Mouse (Mus musculus) embryonic facial prominence, embryonic 10.5 days (tissue): ENCODE results near the gene Slc6a6. TPM values are rescaled to one million over a fixed set of nuclear protein-coding genes. Genes with fewer than 3 reads are reported as not detected.

Experiments
- DNase-seq: peaks from one replicate; pipeline ENCODE4 v3.0.0-alpha.2; 2017; ENCODE audit warnings: low spot score
- H3K27ac ChIP-seq: fragments of 300-500 bp; sonication (generic); replicated peaks from 2 replicates; pipeline ENCODE4 v1.5.1; 2016; ENCODE audit warnings: mild to moderate bottlenecking
- H3K27me3 ChIP-seq: fragments of 300-500 bp; sonication (generic); replicated peaks from 2 replicates; pipeline ENCODE4 v1.6.1; 2016; ENCODE audit warnings: low read depth, mild to moderate bottlenecking; ENCODE audit not compliant: poor library complexity, severe bottlenecking
- H3K36me3 ChIP-seq: fragments of 300-500 bp; sonication (generic); replicated peaks from 2 replicates; pipeline ENCODE4 v1.6.1; 2016; ENCODE audit warnings: mild to moderate bottlenecking, moderate library complexity
- H3K4me1 ChIP-seq: fragments of 300-500 bp; sonication (generic); 2 replicates; pipeline ENCODE4 v1.6.1; 2016
- H3K4me3 ChIP-seq: fragments of 300-500 bp; sonication (generic); 2 replicates; pipeline ENCODE4 v1.5.1; 2016; ENCODE audit warnings: mild to moderate bottlenecking, moderate library complexity
- H3K9me3 ChIP-seq: fragments of 300-500 bp; sonication (generic); 2 replicates; pipeline ENCODE4 v1.6.1; 2016; ENCODE audit warnings: mild to moderate bottlenecking
- WGBS: fragments of 180-500 bp; shearing (Covaris S2); methylation state at CpG from one replicate; pipeline ENCODE4 v1.1.7; 2016; 5-methylcytosine and 5-hydroxymethylcytosine counted together
- polyA plus RNA-seq: library from polyadenylated mRNA; unstranded; fragments of >200 nt; fragmentation: Nextera tagmentation; extraction: Ambion mirVana; gene quantifications from 2 replicates; pipeline ENCODE4 v1.2.1, GENCODE M21; 2016

The Slc6a6 gene
- polyA plus RNA-seq, 1 experiment from 2014 or later = 55.5 TPM

DNA sequence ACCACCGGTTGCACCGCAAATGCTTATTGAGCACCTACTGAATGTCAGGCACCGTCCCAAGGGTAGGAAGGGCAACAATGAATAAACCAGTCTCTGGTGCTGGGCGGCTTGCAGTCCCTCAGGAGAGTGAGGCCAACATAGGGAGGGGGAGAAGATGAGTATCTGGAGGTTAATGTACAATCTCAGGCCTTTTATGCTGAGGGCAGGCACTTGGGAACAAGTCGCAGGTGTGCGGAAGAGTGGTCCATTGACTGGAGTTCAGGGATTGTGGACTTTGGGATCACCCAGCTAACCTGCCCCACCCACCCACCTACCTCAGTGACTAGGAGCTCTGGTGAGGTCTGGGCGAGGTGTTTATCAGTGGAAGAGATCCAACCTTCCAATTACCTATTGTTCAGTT is 6.8 kb downstream of the Slc6a6 start:
- Histone ChIP-seq H3K9me3 (no peaks in the 10 kb centered on the region), H3K36me3 (peaks cover 30% of the 10 kb centered on the region), H3K27ac (no peak overlapping the region), H3K27me3 (no peaks in the 10 kb centered on the region), H3K4me3 (no peak overlapping the region), H3K4me1 (peaks cover 45% of the 10 kb centered on the region)
- DNase-seq = no peak
- WGBS = 90% methylated on average over 7 of the region's 7 CpGs

DNA sequence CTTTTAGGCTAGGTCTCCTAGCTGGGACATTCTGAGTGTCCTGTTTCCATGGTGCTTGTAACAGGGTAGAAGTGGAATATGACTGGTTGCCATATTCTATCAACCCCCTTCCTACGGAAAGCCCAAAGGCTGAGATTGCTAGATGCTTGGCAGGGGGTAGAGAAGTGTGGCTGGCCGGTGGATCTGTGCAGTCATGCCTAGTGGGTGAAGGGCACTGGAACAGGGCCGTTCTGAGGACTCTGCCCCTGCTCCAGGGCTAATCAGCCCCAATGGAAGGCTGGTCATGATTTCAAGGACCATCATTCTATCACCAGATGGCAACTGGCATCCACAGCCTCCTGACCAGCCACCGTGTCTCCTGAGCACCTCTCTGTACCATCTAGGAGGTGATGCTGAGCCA is 7.7 kb downstream of the Slc6a6 start:
- whole genome bisulfite sequencing = 95% methylated on average over 4 of the region's 4 CpGs
- Histone ChIP-seq H3K27ac (no peak overlapping the region), H3K36me3 (peaks cover 30% of the 10 kb centered on the region), H3K4me3 (no peak overlapping the region), H3K9me3 (no peaks in the 10 kb centered on the region), H3K27me3 (no peaks in the 10 kb centered on the region), H3K4me1 (peaks cover 35% of the 10 kb centered on the region)
- no peak for DNase-seq

DNA sequence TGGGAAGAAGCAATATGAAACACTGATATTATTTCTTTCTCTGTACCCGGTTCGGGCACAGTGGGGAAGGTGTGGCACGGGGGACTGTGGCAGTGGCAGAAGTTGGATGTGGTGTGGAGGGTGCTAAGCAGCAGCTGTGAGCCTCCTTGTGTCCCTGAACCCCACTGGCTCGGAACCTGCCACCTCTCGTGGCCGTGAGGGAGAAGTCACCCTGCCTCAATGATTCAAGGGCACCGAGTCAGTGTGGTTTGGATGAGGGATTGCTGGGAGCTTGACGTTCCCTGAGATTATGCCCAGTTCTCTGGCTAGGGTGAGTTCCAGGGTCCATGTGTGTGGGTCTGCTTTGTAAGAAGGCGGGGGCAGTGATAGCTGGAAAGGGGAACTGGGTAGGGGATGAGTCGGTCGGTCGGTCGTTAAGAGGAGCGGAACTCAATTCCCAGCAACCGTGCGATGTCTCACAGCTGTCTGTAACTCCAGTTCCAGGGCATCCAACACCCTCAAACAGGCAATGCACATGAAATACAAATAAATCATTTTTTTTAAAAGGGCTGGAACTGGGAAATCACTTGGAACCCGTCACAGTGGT is 9.5 kb downstream of the Slc6a6 start:
- H3K27me3 ChIP-seq = no peaks in the 10 kb centered on the region
- H3K27ac ChIP-seq = no peak overlapping the region

DNA sequence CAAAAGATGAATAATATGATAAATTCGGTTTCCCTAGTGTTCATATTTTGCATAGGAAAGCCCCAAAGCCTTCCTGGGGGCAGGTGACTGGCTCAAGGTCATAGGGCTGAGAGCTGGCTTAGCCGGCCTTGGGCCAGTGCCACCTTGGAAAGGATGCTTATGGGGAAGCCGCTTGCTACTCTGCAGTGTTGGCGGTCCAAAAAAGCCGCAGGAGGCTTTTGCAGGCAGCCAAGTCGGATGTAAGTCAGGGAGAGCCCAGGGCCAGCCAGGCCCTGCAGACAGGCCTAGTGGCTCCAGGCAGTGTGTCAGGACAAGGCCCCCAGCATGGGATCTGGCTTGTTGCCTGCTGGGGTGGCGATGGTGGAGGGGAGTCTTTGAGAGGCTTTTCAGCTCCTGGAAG is 10.8 kb downstream of the Slc6a6 start:
- 66% methylated on average over 7 of the region's 7 CpGs for WGBS
- H3K9me3 ChIP-seq = no peaks in the 10 kb centered on the region
- no peak overlapping the region for H3K27ac ChIP-seq
- DNase-seq = no peak
- peaks cover 52% of the 10 kb centered on the region for H3K36me3 ChIP-seq
- H3K4me1 ChIP-seq = peaks cover 33% of the 10 kb centered on the region
- H3K4me3 ChIP-seq = no peak overlapping the region
- no peaks in the 10 kb centered on the region for H3K27me3 ChIP-seq

More for the DNA sequence above, 9.5 kb downstream of the Slc6a6 start:
- WGBS = 88% methylated on average over 17 of the region's 17 CpGs
- Histone ChIP-seq H3K4me1 (peaks cover 33% of the 10 kb centered on the region), H3K4me3 (no peak overlapping the region), H3K36me3 (peaks cover 41% of the 10 kb centered on the region), H3K9me3 (no peaks in the 10 kb centered on the region)
- no peak for DNase-seq

DNA sequence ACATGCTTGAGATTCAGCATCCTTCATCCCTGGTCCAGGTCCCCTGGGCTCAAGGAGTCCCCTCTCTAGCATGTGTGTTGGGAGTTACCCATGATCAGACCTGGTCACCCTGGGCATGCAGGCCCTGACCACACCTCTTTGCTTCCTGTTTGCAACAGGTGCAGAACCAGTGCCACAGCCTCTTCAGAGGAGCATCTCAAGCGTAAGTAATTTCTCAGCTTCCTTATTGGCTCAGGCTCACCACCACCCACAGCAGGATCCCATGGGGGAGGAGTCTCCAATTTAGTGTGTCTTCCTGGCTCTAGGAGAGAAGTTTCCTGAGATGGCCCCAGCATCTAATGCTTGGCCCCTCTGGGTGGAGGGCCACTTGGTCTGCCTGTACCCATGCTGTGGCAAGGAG is 15.0 kb downstream of the Slc6a6 start:
- 69% methylated on average over 1 of the region's 1 CpGs for WGBS
- Histone ChIP-seq H3K36me3 (peaks cover 67% of the 10 kb centered on the region), H3K4me3 (no peak overlapping the region)

DNA sequence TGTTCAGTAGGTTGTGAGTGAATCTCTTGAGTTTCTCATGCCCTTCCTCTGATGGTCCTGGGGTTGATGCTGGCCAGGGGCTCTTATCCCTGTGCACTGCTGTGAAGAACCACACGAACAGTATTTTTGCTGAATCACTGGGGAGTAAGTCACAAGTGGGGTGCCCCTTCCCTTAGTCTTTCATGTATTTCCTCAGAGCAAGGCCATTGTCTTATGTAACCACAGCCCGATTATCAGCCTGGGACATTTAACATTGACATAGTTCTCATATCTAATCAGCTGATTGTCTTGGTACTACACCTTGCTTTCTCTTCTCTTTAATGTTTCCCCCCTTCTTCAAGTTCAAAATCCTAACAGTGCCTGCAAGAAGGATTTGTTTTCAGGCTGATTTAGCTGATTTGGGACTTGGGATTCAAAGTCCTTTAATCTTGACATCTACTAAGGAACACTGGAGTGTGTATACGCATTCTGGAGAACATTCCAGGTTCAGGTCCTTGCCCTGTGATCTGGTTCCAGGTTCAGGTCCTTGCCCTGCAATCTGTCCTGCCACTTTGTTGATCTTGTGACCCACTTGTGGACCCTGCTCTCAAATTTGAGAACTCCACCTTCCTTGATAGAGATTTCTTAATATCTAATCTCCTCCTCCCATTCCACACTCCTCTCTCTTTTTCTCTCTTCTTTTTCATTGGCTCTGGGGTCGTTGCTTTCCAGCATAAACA is 15.8 kb downstream of the Slc6a6 start:
- Histone ChIP-seq H3K9me3 (no peaks in the 10 kb centered on the region), H3K36me3 (peaks cover 75% of the 10 kb centered on the region), H3K27ac (no peak overlapping the region), H3K4me1 (peaks cover 22% of the 10 kb centered on the region), H3K27me3 (no peaks in the 10 kb centered on the region), H3K4me3 (no peak overlapping the region)
- 90% methylated on average over 4 of the region's 4 CpGs for WGBS
- no peak for DNase-seq

More for the DNA sequence above, 15.0 kb downstream of the Slc6a6 start:
- Histone ChIP-seq H3K4me1 (peaks cover 25% of the 10 kb centered on the region), H3K9me3 (no peaks in the 10 kb centered on the region), H3K27ac (no peak overlapping the region), H3K27me3 (no peaks in the 10 kb centered on the region)
- no peak for DNase-seq

DNA sequence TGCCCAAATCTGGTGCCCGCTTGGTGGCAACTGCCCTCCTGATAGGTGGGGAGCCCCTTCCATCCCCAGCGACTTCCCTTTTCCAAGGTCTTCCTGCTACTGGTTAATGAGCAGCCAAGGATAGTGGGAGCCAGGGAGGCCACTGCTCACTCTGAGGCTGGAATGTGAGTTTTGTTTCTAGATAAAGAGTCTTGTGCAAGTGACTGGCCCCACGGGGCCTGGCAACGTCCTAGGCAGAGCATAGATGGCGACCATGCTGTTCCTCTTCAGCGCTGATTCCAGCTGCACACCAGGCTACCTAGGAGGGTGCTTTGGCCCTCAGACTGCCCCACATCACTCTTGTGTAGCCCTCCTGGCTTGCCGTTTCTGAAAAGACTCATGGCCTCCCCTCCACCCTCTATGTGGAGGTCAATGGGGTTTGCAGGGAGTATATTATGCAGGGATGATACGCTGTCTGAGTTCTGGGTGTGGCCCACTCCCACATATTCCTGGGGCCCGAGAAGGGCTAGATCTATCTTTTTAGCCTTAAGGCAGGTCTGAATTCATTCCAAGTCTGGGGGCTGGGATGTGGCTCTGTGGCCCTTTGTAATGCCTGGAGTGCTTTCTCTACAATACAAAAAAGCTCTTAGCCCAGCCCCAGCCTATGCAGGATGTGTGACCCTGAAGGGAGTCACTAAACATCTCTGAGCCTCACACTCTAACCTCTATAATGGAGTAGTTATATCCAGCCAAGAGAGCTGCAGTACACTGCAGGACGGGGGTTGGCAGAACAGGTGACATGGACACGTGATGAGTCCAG is 17.2 kb downstream of the Slc6a6 start:
- no peaks in the 10 kb centered on the region for H3K27me3 ChIP-seq
- no peak overlapping the region for H3K4me3 ChIP-seq
- DNase-seq = no peak
- peaks cover 29% of the 10 kb centered on the region for H3K4me1 ChIP-seq
- H3K9me3 ChIP-seq = no peaks in the 10 kb centered on the region
- no peak overlapping the region for H3K27ac ChIP-seq
- peaks cover 86% of the 10 kb centered on the region for H3K36me3 ChIP-seq
- 81% methylated on average over 11 of the region's 11 CpGs for WGBS

DNA sequence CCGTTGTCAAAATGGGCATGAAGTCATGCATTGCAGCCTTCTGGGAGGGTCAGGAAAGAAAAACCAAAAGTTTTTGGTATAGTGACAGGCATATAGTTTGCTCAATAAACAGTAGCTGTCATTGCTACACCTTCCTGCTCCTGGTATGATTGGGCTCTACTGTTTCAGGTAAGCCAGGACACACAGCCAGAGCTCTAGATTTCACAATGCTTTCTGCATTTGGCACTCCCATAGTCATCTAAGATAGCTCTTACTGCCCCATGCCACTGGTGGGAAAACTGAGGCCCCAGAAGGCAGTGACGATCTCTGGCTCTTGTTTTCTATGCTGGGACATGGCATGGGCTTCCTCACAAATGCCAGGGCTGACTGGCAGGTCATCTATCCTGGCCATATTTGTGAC is 19.6 kb downstream of the Slc6a6 start:
- Histone ChIP-seq H3K4me1 (peaks cover 41% of the 10 kb centered on the region), H3K27ac (no peak overlapping the region), H3K36me3 (peaks cover 92% of the 10 kb centered on the region), H3K27me3 (no peaks in the 10 kb centered on the region), H3K4me3 (no peak overlapping the region), H3K9me3 (no peaks in the 10 kb centered on the region)
- 88% methylated on average over 2 of the region's 2 CpGs for WGBS
- no peak for DNase-seq

DNA sequence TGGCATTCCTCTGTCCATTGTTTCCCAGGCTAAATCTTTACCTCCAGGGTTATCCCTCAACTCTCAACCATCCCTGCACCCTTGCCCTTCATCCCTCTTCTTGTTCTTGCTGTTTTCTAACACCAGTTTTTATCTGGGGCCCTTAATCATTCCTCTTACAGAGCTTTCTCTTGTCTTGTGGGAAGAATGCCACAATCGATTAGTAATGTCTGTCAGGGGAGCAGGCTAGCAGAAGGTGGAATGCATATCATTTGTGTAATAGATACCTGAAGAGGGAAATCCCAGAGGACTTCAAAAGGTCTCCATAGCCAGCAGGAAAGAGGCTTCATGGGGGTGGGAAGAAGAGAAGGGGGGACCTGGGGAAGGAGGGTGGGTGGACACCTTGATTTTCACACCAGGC is 20.6 kb downstream of the Slc6a6 start:
- H3K4me3 ChIP-seq = no peak overlapping the region
- H3K27me3 ChIP-seq = no peaks in the 10 kb centered on the region
- WGBS = 92% methylated on average over 1 of the region's 1 CpGs
- H3K36me3 ChIP-seq = peaks cover 89% of the 10 kb centered on the region
- H3K4me1 ChIP-seq = peaks cover 38% of the 10 kb centered on the region
- no peak overlapping the region for H3K27ac ChIP-seq
- H3K9me3 ChIP-seq = no peaks in the 10 kb centered on the region
- no peak for DNase-seq

DNA sequence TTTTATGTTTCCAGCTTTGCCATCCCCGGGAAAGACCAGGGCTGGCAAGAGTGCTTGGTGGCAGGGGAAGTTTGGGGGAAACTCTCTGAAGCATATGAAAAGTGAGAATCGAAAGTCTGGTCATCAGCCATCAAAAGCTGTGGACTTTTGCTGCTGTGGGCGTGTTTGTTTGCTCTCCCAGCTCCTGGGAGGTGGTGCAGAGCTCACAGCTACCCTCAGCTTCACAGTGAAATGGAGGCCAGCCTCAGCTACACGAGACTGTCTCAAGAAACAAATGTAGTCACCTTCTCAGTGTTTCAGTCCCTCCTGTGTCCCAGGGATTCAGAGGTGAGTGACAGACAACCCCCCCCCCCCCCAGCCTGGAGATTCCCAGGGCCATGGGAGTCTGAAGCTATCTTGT is 21.8 kb downstream of the Slc6a6 start:
- DNase-seq = no peak
- Histone ChIP-seq H3K27ac (peak overlapping the region; percentile 51), H3K4me1 (peaks cover 49% of the 10 kb centered on the region), H3K4me3 (no peak overlapping the region), H3K9me3 (no peaks in the 10 kb centered on the region), H3K36me3 (peaks cover 77% of the 10 kb centered on the region), H3K27me3 (no peaks in the 10 kb centered on the region)
- 75% methylated on average over 4 of the region's 4 CpGs for WGBS

DNA sequence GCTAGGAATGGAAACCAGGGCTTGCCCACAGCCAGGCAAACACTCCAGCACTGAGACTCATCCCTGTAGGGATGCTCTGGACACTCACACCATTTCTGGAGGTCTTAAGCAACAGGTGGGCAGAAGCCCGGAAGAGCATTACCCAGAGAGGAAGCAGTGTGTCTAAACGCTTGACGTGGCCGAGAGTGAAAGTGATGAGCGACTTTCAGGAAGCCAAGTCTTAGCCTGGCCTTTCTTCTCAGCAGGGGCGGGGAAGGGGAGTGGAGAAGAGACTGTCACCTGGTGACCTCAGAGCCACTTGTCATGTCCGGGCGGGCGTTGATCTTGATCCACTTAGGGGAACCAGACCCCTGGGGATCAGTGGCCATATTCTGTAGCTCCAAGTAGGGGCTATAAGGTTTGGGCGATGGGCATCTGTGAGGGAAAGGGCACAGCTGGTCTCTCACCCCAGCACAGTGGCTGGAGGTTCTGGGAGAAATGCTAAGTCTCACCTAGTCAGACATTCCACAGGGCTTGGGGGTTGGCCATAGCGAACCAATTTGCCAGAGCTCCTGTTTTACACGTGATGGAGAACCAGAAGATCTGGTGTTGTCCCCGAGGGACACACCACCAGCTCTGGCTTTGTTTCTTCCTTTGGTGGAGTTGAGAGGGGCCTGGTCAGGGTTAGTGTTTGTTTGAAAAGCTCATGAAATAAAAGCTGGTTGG is 22.4 kb downstream of the Slc6a6 start:
- Histone ChIP-seq H3K9me3 (no peaks in the 10 kb centered on the region), H3K4me1 (peaks cover 55% of the 10 kb centered on the region), H3K36me3 (peaks cover 73% of the 10 kb centered on the region), H3K4me3 (no peak overlapping the region), H3K27me3 (no peaks in the 10 kb centered on the region), H3K27ac (peak overlapping the region; percentile 51)
- DNase-seq = peak; percentile 45
- WGBS = 74% methylated on average over 13 of the region's 13 CpGs

DNA sequence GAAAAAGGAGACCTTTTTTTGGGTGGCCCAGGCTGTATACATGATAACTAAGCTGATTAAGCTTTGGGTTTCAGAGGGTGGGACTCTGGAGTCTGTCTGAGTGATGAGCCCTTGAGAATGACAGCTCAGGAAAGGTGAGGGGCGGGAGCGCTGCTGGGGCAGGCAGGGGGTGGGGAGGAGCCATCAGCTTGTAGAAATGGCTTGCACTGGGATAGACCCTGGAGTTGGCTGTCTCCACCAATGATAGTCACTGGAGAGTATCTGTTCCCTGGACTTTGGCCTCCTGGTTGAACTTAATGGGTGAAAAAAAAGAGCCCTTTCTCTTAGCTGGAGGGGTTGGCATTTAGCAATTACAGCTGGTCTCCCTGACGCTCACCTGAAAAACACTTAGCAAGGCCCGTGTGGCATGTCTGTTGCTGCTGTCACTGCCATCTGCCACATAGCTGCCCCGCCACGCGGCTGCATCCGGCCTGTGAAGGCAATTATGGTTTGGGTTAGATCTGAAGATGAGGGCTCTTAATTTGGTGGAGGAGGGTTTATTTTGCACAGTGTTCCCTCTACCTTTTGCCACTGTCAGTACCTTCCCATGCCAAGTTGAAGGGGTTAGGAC is 23.5 kb downstream of the Slc6a6 start:
- no peaks in the 10 kb centered on the region for H3K27me3 ChIP-seq
- no peak overlapping the region for H3K4me3 ChIP-seq
- H3K9me3 ChIP-seq = no peaks in the 10 kb centered on the region
- peak overlapping the region; percentile 2; the same call in 1 of the 2 replicates for H3K27ac ChIP-seq
- no peak for DNase-seq
- peaks cover 72% of the 10 kb centered on the region for H3K36me3 ChIP-seq
- WGBS = 84% methylated on average over 8 of the region's 8 CpGs
- H3K4me1 ChIP-seq = peaks cover 66% of the 10 kb centered on the region
